Mouse (Mus musculus) mouse embryonic stem cell (cell line): ENCODE results near the gene Dlec1.

Source experiments
- in situ Hi-C, 2 experiments: fragments of 300-500 bp; cut with MboI; formaldehyde crosslinking; loops; 1 replicate in 1 of 2; 3 replicates in 1 of 2; pipeline ENCODE4 v1.14.3; 2019 to 2020; ENCODE audit warnings: low sequenced_read_pairs in 2 of 2, low pct_unique_long_range_greater_than_20kb in 1 of 2, mixed read lengths in 1 of 2; ENCODE audit not compliant: unreplicated experiment in 1 of 2

Dlec1 gene

GRCm38 (mm10) chr9:119087309-119087708 is 15.0 kb upstream of the Dlec1 start:
- in situ Hi-C loops: no loop called here

GRCm38 (mm10) chr9:119088148-119088801 is 14.0 kb upstream of the Dlec1 start:
- in situ Hi-C loops: no loop called here

DNA sequence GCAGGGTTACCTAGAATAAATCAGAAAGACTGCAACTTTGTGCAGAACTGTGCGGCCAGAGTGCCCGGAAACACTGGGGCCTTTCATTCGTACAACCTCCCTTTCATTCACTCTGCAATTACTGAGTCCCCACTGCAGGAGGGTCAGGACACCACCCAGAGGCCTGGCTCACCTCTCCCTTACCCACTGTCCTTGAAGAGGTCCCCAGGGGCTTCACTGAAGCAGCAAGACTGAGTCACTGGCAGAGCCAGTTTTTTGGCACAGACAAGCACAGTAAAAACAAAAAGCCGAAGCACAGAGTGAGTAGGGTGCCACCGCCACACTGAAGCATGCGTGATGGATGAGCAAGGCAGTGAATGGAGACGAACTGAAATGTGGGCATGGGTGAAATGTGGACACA is 12.8 kb upstream of the Dlec1 start:
- in situ Hi-C loops: no loop called here

GRCm38 (mm10) chr9:119090462-119090861 is 11.8 kb upstream of the Dlec1 start:
- in situ Hi-C loops: no loop called here

GRCm38 (mm10) chr9:119091581-119092310 is 10.5 kb upstream of the Dlec1 start:
- in situ Hi-C loops: no loop called here

GRCm38 (mm10) chr9:119092473-119093418 is 9.5 kb upstream of the Dlec1 start:
- in situ Hi-C loops: no loop called here

DNA sequence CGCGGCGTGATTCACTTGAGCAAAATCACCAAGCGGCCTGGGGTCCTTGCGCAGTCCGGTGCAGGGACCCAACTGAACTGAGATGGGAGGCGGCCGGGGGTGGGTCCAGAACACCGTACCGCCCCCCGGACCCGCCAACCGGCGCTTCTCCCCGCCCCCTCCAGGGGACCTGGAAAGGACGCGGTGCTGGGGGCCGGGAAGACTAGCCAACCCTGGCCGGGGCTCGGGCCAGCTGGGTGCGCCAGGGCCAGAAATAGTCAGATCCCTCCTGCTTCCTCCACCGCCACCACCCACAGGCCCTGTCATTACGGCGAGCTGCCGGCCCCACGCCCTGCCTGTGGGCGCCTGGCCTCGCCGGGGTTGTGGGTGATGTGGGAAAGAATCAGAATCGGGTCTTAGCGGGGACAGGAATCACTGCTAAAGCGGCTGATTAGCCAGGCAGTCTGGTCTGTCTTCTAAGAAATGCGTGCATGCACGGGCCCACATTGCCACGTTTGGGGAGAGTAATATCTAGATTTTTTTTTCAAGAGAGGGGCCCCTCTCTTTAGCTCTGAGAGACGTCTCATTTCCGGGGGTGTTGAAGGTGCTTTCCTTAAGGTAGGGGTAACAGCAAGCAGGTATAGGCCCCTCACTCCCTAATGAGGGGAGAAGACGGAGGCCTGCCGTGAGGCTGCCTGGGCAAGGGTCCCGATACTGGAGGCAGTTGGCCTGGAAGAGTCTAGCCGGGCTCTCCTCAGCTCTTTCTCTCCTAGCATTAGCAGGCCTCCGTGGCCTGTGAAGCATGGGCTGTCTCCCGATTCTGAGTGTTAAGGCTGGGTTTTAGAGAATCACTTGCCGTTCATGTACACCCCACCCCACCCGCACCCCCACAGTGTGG is 8.6 kb upstream of the Dlec1 start, which contains the start of gene Plcd1:
TSS of gene Plcd1 (minus strand) at position 84 of the 877 bp plus-strand sequence.
- in situ Hi-C loops: no loop called here

DNA sequence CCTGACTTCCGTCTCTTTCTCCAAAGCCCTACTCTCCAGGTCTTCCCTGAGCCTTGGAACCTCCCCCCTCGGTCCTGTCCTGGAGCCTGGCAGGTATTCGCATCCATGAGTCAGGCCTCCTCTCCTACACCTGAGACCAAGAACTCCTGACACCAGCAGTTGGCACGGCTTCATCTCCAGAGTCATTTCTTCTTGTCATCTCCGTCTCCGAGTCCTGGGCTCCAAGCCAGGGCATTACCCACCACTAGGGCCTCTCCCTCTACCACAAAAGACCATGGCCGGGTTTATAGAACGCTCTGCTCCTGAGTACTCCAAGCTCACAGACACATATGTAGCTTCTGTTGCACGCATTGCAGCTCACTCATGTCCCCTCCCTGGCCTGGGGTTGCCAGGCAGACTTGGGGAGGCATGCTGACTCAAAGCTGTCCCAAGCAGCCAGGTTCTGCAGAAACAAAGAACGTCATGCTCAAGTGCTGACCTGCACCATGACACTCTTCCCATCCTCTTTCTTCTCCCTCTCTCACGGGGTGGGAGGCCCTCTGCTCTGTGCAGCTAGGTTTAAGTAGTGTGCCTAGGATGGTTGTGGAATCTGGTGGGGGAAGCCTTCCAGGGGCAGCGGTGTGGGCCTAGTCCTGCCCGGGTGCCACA is 7.7 kb upstream of the Dlec1 start:
- in situ Hi-C loops: no loop called here

- in situ Hi-C loops: loop anchor here in 1 of 2 experiments (10.0 kb wide), 1 partner anchor 94 kb away; no protein-coding TSS in a partner anchor
Measured at GRCm38 (mm10) chr9:119100177-119100898, 1.9 kb upstream of the Dlec1 start.

DNA sequence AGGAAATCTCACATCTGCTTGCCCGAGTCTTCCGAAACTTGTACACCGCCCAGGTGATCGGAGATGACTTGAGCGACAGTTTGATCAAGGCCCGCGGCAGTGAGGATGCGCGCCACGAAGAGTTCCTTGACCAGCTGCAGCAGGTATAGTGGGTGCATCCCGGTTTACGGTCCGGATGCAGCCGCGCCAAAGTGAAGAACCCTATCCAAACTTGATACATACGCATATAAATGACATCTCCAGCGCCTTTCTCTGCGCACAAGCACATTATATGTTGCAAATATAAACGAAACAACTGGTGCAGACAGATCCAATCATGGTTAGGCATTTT is 470 bp downstream of the Dlec1 start:
- in situ Hi-C loops: loop anchor here in 1 of 2 experiments (10.0 kb wide), 1 partner anchor 92 kb away; no protein-coding TSS in a partner anchor

GRCm38 (mm10) chr9:119107566-119107965 is 5.3 kb downstream of the Dlec1 start:
- in situ Hi-C loops: loop anchor here in 1 of 2 experiments (10.0 kb wide), 1 partner anchor 87 kb away; no protein-coding TSS in a partner anchor

DNA sequence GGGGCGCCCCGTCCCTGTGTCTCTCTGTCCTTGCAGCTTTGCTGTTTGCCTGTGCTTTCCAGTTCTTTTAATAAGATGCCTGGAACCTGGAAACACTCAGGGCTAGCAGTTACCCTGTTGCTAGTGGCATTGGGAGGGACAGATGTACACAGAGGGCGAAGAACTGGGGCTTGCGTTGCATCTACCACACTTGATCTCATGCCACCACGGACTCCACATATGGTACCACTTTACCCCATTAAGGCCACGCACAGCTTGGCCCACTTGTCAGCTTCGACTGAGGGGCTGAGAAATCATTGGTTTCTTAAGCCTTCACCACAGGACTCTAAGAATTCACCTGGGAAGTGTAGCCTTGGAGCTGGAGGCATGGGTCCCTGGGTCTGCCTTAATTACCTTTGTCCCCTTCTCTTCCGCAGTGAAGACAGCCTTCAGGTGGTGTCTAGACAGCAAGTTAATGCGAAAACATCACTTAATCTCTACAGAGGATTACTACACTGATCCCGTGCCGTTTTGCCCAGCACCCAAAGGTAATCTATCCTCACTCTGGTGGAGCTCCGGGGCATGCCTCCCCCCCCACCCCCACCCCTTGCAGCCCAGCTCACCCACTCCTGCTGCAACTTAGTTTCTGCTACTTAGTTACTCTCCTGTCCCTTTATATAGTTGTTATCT is 7.5 kb downstream of the Dlec1 start:
- in situ Hi-C loops: loop anchor here in 1 of 2 experiments (10.0 kb wide), 1 partner anchor 85 kb away; no protein-coding TSS in a partner anchor

DNA sequence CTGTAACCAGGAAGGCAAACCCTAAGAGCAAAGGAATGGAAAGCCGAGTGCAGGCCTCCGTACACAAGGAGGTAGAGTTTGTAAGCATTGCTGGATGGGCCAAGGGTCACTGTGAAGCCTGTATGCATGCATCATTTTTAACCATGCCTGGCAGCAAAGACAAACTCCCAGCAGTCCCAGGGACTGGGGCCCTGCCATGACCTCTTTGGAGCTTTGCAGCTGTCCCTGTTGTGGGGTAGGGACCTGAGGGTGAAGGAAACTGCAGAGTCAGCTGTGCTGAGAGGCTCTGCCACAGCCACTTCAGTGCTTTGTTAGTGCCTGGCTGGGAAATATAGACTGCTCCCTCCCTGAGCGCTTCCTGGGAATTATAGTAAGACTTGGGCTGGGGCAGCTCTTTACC is 8.4 kb downstream of the Dlec1 start:
- in situ Hi-C loops: no loop called here

GRCm38 (mm10) chr9:119114911-119115310 is 12.6 kb downstream of the Dlec1 start:
- in situ Hi-C loops: no loop called here

DNA sequence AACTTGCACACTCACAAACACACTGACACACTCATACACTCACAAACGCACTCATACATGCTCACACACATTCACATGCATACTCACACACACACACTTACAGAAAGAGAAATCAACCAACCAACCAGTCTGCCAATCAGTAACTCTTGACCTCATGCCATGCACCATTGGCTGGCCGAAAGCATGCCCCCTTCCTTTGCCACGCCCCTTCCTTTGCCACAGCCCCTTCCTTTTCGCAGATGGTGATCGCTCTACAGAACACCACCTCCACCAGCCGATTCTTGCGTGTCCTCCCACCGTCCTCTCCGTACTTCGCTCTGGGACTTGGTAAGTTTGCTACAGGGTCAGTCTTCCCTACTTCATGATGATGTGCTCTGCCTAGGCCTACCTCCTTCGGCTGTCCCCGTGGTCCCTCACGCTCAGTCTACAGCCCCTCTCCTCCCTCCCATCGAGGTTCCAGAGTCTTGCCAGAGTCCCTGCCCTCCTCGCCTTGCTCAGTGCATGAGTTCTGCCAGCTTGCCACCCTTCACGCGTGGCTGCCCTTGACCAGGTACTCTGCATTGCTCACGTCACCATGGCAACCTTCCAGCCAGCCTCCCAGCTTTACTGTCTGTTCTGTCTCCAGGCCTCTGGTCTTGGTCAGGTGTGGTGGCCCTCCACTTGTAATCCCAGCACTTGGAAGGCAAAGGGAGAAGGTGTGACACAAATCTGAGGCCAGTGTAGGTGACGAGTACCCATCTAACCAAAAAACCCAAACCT is 17.3 kb downstream of the Dlec1 start:
- in situ Hi-C loops: no loop called here

- in situ Hi-C loops: no loop called here
Measured at GRCm38 (mm10) chr9:119120168-119120560, 17.9 kb downstream of the Dlec1 start.
